Mouse (Mus musculus): ENCODE data around the gene Bcl9. TPM values are rescaled to one million over a fixed set of nuclear protein-coding genes. Genes with fewer than 3 reads are reported as not detected.

Gene Bcl9
- polyA plus RNA-seq, 1 experiment from 2014 or later: 74.0 TPM

- 93% methylated on average over 4 of the region's 4 CpGs for WGBS
- Histone ChIP-seq H3K9me3 (replicated peaks; ENCODE audit: control insufficient read depth, low read length) (no peaks in the 10 kb centered on the region), H3K4me3 (ENCODE audit: low read depth, low read length) (no peak overlapping the region), H3K27ac (replicated peaks; ENCODE audit: low read depth, low read length) (no peak overlapping the region), H3K9ac (replicated peaks; ENCODE audit: low read length) (no peak overlapping the region), H3K27me3 (ENCODE audit: control insufficient read depth, insufficient read depth, low read length) (no peaks in the 10 kb centered on the region), H3K4me1 (ENCODE audit: control insufficient read depth, insufficient read depth, low read length) (no peaks in the 10 kb centered on the region), H3K4me2 (ENCODE audit: low read depth, low read length) (no peak overlapping the region), H3K36me3 (replicated peaks; ENCODE audit: control insufficient read depth, insufficient read depth, low read depth, low read length) (0 out of 2 replicates have a peak, but pooled peaks cover 2% of the 10 kb centered on the region)
- no peak for DNase-seq (ENCODE audit: low spot score)
- ATAC-seq (replicated peaks; ENCODE audit: insufficient number of reproducible peaks, low FRiP score, low TSS enrichment, low read depth): no peak
These were observed 12.8 kb downstream of the Bcl9 start for GRCm38 (mm10) chr3:97284878-97285277.

DNA sequence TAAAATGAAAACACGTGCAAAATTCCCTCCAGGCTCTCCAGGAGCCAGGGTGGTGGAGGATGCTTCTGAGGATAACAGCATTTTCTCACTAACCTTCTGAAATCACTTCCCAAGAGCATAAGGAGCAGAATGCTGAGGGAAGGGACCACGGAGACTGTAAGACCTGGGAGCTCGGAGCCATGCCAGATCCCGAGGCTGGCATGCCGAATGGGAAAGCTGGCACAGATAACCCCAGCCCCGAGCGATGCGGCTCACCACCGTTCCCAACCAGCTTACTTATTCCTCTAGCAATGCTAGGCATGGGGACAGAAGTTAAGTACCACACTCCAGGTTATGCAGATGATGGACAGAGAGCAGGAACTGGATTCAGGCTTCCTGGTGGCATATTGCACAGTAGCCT is 13.7 kb downstream of the Bcl9 start:
- Histone ChIP-seq H3K4me1 (ENCODE audit: control insufficient read depth, insufficient read depth, low read length) (no peaks in the 10 kb centered on the region), H3K27ac (replicated peaks; ENCODE audit: low read depth, low read length) (no peak overlapping the region), H3K36me3 (replicated peaks; ENCODE audit: control insufficient read depth, insufficient read depth, low read depth, low read length) (0 out of 2 replicates have a peak, but pooled peaks cover 2% of the 10 kb centered on the region), H3K27me3 (ENCODE audit: control insufficient read depth, insufficient read depth, low read length) (no peaks in the 10 kb centered on the region), H3K9me3 (replicated peaks; ENCODE audit: control insufficient read depth, low read length) (no peaks in the 10 kb centered on the region), H3K4me2 (ENCODE audit: low read depth, low read length) (no peak overlapping the region), H3K9ac (replicated peaks; ENCODE audit: low read length) (no peak overlapping the region), H3K4me3 (ENCODE audit: low read depth, low read length) (no peak overlapping the region)
- WGBS: 95% methylated on average over 9 of the region's 9 CpGs
- DNase-seq (ENCODE audit: low spot score): no peak
- no peak for ATAC-seq (replicated peaks; ENCODE audit: insufficient number of reproducible peaks, low FRiP score, low TSS enrichment, low read depth)

DNA sequence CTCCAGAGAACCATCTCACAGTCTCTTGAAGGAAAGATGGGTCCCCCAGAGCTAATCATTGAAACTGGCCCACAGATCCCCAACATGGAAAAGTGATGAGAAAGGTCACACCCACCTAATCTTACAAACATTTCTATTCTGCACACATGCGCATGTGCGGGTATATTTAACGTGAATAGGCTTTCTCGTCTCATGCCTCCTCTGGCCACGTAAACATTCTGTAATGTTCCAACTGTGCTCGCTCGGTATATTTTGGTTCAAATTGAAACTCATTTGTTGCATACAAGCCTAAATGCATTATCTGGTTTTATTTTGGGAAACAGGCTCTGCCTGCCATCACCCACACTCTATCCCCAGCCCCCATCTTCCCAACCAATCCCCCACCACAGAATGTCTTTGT is 16.3 kb downstream of the Bcl9 start:
- DNase-seq (ENCODE audit: low spot score): no peak
- no peaks in the 10 kb centered on the region for H3K9me3 ChIP-seq (replicated peaks; ENCODE audit: control insufficient read depth, low read length)
- no peaks in the 10 kb centered on the region for H3K27me3 ChIP-seq (ENCODE audit: control insufficient read depth, insufficient read depth, low read length)
- no peak overlapping the region for H3K9ac ChIP-seq (replicated peaks; ENCODE audit: low read length)
- H3K4me1 ChIP-seq (ENCODE audit: control insufficient read depth, insufficient read depth, low read length): no peaks in the 10 kb centered on the region
- H3K27ac ChIP-seq (replicated peaks; ENCODE audit: low read depth, low read length): no peak overlapping the region
- no peak overlapping the region for H3K4me2 ChIP-seq (ENCODE audit: low read depth, low read length)
- no peak for ATAC-seq (replicated peaks; ENCODE audit: insufficient number of reproducible peaks, low FRiP score, low TSS enrichment, low read depth)
- H3K36me3 ChIP-seq (replicated peaks; ENCODE audit: control insufficient read depth, insufficient read depth, low read depth, low read length): 0 out of 2 replicates have a peak, but pooled peaks cover 2% of the 10 kb centered on the region
- no peak overlapping the region for H3K4me3 ChIP-seq (ENCODE audit: low read depth, low read length)
- WGBS: 92% methylated on average over 7 of the region's 7 CpGs

DNA sequence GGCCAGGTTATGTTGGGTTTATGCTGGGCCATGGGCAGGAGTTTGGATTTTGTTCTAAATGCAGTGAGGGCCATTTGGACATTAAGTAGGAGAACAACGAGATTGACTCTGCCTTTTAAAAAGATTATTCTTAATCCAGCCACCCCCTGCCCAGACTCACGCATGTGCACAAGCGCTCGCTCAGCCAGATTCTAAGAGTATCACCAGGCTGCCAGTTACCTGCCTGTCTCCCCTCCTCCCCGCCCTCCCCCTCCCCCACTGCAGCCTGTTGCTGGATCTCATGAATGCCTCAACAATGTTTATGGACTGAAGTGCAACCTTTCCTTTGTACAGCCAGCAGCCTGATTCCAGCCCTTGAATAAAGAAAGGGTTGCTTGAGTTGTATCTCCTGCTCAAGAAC is 22.0 kb downstream of the Bcl9 start:
- Histone ChIP-seq H3K27ac (replicated peaks; ENCODE audit: low read depth, low read length) (no peak overlapping the region), H3K27me3 (ENCODE audit: control insufficient read depth, insufficient read depth, low read length) (no peaks in the 10 kb centered on the region), H3K9ac (replicated peaks; ENCODE audit: low read length) (no peak overlapping the region), H3K9me3 (replicated peaks; ENCODE audit: control insufficient read depth, low read length) (no peaks in the 10 kb centered on the region), H3K4me2 (ENCODE audit: low read depth, low read length) (no peak overlapping the region), H3K4me3 (ENCODE audit: low read depth, low read length) (no peak overlapping the region), H3K36me3 (replicated peaks; ENCODE audit: control insufficient read depth, insufficient read depth, low read depth, low read length) (no peaks in the 10 kb centered on the region; the same call in 1 of the 2 replicates), H3K4me1 (ENCODE audit: control insufficient read depth, insufficient read depth, low read length) (no peaks in the 10 kb centered on the region; the same call in 1 of the 2 replicates)
- DNase-seq (ENCODE audit: low spot score) (no peak), ATAC-seq (replicated peaks; ENCODE audit: insufficient number of reproducible peaks, low FRiP score, low TSS enrichment, low read depth) (no peak)
- WGBS: 82% methylated on average over 5 of the region's 5 CpGs

- Histone ChIP-seq H3K4me1 (ENCODE audit: control insufficient read depth, insufficient read depth, low read length) (no peaks in the 10 kb centered on the region; the same call in 1 of the 2 replicates), H3K4me3 (ENCODE audit: low read depth, low read length) (no peak overlapping the region), H3K36me3 (replicated peaks; ENCODE audit: control insufficient read depth, insufficient read depth, low read depth, low read length) (no peaks in the 10 kb centered on the region; the same call in 1 of the 2 replicates), H3K27ac (replicated peaks; ENCODE audit: low read depth, low read length) (no peak overlapping the region), H3K9ac (replicated peaks; ENCODE audit: low read length) (no peak overlapping the region), H3K9me3 (replicated peaks; ENCODE audit: control insufficient read depth, low read length) (no peaks in the 10 kb centered on the region), H3K27me3 (ENCODE audit: control insufficient read depth, insufficient read depth, low read length) (no peaks in the 10 kb centered on the region), H3K4me2 (ENCODE audit: low read depth, low read length) (no peak overlapping the region)
- no peak for ATAC-seq (replicated peaks; ENCODE audit: insufficient number of reproducible peaks, low FRiP score, low TSS enrichment, low read depth)
- no peak for DNase-seq (ENCODE audit: low spot score)
- 88% methylated on average over 15 of the region's 15 CpGs for whole genome bisulfite sequencing
These were observed 23.0 kb downstream of the Bcl9 start for GRCm38 (mm10) chr3:97274516-97275230.

DNA sequence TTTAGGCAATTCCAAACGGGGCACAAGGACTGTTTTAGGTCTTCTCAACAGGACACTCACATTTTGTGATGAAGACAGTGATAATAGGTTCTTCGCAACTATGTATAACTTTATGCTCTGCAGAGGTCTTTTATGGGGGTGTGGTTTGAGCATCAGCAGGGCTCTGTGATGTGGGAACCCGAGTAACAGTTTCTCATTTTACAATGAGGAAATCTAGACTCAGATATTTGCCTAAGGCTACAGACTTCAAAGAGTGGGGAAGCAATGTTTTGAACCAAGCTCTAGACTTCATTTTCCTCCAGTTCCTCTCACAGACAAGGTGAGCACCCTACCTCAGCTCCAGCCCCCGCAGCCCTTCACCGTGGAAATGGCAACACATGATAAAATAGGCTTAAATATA is 23.8 kb downstream of the Bcl9 start:
- no peaks in the 10 kb centered on the region for H3K9me3 ChIP-seq (replicated peaks; ENCODE audit: control insufficient read depth, low read length)
- no peak overlapping the region for H3K27ac ChIP-seq (replicated peaks; ENCODE audit: low read depth, low read length)
- ATAC-seq (replicated peaks; ENCODE audit: insufficient number of reproducible peaks, low FRiP score, low TSS enrichment, low read depth) (no peak), DNase-seq (ENCODE audit: low spot score) (no peak)
- no peaks in the 10 kb centered on the region; the same call in 1 of the 2 replicates for H3K4me1 ChIP-seq (ENCODE audit: control insufficient read depth, insufficient read depth, low read length)
- no peaks in the 10 kb centered on the region for H3K27me3 ChIP-seq (ENCODE audit: control insufficient read depth, insufficient read depth, low read length)
- H3K9ac ChIP-seq (replicated peaks; ENCODE audit: low read length): no peak overlapping the region
- H3K4me2 ChIP-seq (ENCODE audit: low read depth, low read length): no peak overlapping the region
- WGBS: 82% methylated on average over 5 of the region's 5 CpGs
- no peaks in the 10 kb centered on the region; the same call in 1 of the 2 replicates for H3K36me3 ChIP-seq (replicated peaks; ENCODE audit: control insufficient read depth, insufficient read depth, low read depth, low read length)
- H3K4me3 ChIP-seq (ENCODE audit: low read depth, low read length): no peak overlapping the region

GRCm38 (mm10) chr3:97265667-97266415 is 31.9 kb downstream of the Bcl9 start:
- Histone ChIP-seq H3K36me3 (replicated peaks; ENCODE audit: control insufficient read depth, insufficient read depth, low read depth, low read length) (no peaks in the 10 kb centered on the region), H3K4me3 (ENCODE audit: low read depth, low read length) (no peak overlapping the region), H3K4me1 (ENCODE audit: control insufficient read depth, insufficient read depth, low read length) (no peaks in the 10 kb centered on the region; the same call in 1 of the 2 replicates), H3K9me3 (replicated peaks; ENCODE audit: control insufficient read depth, low read length) (no peaks in the 10 kb centered on the region), H3K9ac (replicated peaks; ENCODE audit: low read length) (no peak overlapping the region), H3K4me2 (ENCODE audit: low read depth, low read length) (no peak overlapping the region), H3K27ac (replicated peaks; ENCODE audit: low read depth, low read length) (no peak overlapping the region), H3K27me3 (ENCODE audit: control insufficient read depth, insufficient read depth, low read length) (no peaks in the 10 kb centered on the region)
- 76% methylated on average over 15 of the region's 15 CpGs for WGBS
- no peak for DNase-seq (ENCODE audit: low spot score)
- ATAC-seq (replicated peaks; ENCODE audit: insufficient number of reproducible peaks, low FRiP score, low TSS enrichment, low read depth): no peak

- no peaks in the 10 kb centered on the region for H3K9me3 ChIP-seq (replicated peaks; ENCODE audit: control insufficient read depth, low read length)
- H3K36me3 ChIP-seq (replicated peaks; ENCODE audit: control insufficient read depth, insufficient read depth, low read depth, low read length): no peaks in the 10 kb centered on the region
- WGBS: 96% methylated on average over 1 of the region's 1 CpGs
- H3K27me3 ChIP-seq (ENCODE audit: control insufficient read depth, insufficient read depth, low read length): no peaks in the 10 kb centered on the region
- H3K4me3 ChIP-seq (ENCODE audit: low read depth, low read length): no peak overlapping the region
- DNase-seq (ENCODE audit: low spot score) (no peak), ATAC-seq (replicated peaks; ENCODE audit: insufficient number of reproducible peaks, low FRiP score, low TSS enrichment, low read depth) (no peak)
- H3K9ac ChIP-seq (replicated peaks; ENCODE audit: low read length): no peak overlapping the region
- no peaks in the 10 kb centered on the region for H3K4me1 ChIP-seq (ENCODE audit: control insufficient read depth, insufficient read depth, low read length)
- no peak overlapping the region for H3K4me2 ChIP-seq (ENCODE audit: low read depth, low read length)
- H3K27ac ChIP-seq (replicated peaks; ENCODE audit: low read depth, low read length): no peak overlapping the region
These were observed 35.5 kb downstream of the Bcl9 start for GRCm38 (mm10) chr3:97262235-97262634.
